Mouse (Mus musculus) central nervous system, embryonic 11.5 days (tissue): ENCODE measurements around the gene Ly6g5b. TPM values are rescaled to one million over a fixed set of nuclear protein-coding genes. Genes with fewer than 3 reads are reported as not detected.

ENCODE experiments used
- polyA plus RNA-seq: library from polyadenylated mRNA; depleted of rRNA; stranded (reverse); fragments of >200 nt; gene quantifications from 2 replicates; pipeline ENCODE4 v1.2.3, GENCODE M21; 2012; rRNA removed

The Ly6g5b gene
- polyA plus RNA-seq: 1.1 and 2.1 TPM in 2 replicates

GRCm38 (mm10) chr17:35115046-35116019 lies at the start of gene Ly6g5b:
TSS of gene Ly6g5b (minus strand) at chr17:35115428.

GRCm38 (mm10) chr17:35134801-35135590 lies 19.8 kb upstream of the Ly6g5b start, which contains the start of gene Bag6:
TSS of gene Bag6 (plus strand) at chr17:35135178.

GRCm38 (mm10) chr17:35131500-35132173 lies 16.4 kb upstream of the Ly6g5b start, which contains the start of gene Apom:
TSS of gene Apom (minus strand) at chr17:35132050.

GRCm38 (mm10) chr17:35126206-35126611 lies 11.0 kb upstream of the Ly6g5b start, which contains the start of gene D17H6S53E:
TSS of gene D17H6S53E (plus strand) at chr17:35126373.

GRCm38 (mm10) chr17:35121871-35122303 lies 6.7 kb upstream of the Ly6g5b start, which contains the start of gene Csnk2b:
TSS of gene Csnk2b (minus strand) at chr17:35122053.

GRCm38 (mm10) chr17:35121143-35121799 lies 6.0 kb upstream of the Ly6g5b start, which contains the start of gene Gpank1:
TSS of gene Gpank1 (plus strand) at chr17:35121455.

GRCm38 (mm10) chr17:35108097-35108496 lies 7.1 kb downstream of the Ly6g5b start, which contains the start of gene Ly6g5c:
TSS of gene Ly6g5c (plus strand) at chr17:35108279.

GRCm38 (mm10) chr17:35088825-35089644 lies 26.2 kb downstream of the Ly6g5b start, which contains the start of gene Abhd16a:
TSS of gene Abhd16a (plus strand) at chr17:35089263.

GRCm38 (mm10) chr17:35085208-35085865 lies 29.9 kb downstream of the Ly6g5b start, which contains the start of gene Ly6g6f:
TSS of gene Ly6g6f (minus strand) at chr17:35085610.

GRCm38 (mm10) chr17:35077786-35078233 lies 37.4 kb downstream of the Ly6g5b start, which contains the start of gene Ly6g6d:
TSS of gene Ly6g6d (minus strand) at chr17:35078065.

GRCm38 (mm10) chr17:35076507-35077176 lies 38.6 kb downstream of the Ly6g5b start, which contains the start of gene Ly6g6e:
TSS of gene Ly6g6e (plus strand) at chr17:35076902.

GRCm38 (mm10) chr17:35066084-35066483 lies 49.1 kb downstream of the Ly6g5b start, which contains the start of gene Mpig6b:
TSS of gene Mpig6b (minus strand) at chr17:35066184.

GRCm38 (mm10) chr17:35064951-35065947 lies 50.0 kb downstream of the Ly6g5b start, which contains the start of gene Ly6g6c:
TSS of gene Ly6g6c (plus strand) at chr17:35065388.

